Mouse (Mus musculus) heart, postnatal 14 days (tissue): ENCODE results near the gene Irf3. TPM values are rescaled to one million over a fixed set of nuclear protein-coding genes. Genes with fewer than 3 reads are reported as not detected.
A peak's percentile ranks its signal among the peaks of the same experiment; 100 is the strongest.

ENCODE experiments used
- DNase-seq, 2 experiments: peaks; one replicate each; pipeline ENCODE4 v3.0.0; 2021 to 2022
- intact Hi-C: fragments of 180-260 bp; cut with DNase I; formaldehyde crosslinking; loops from one replicate; pipeline ENCODE4 v1.15.1; 2025
- total RNA-seq, 2 experiments: library from RNA; stranded (reverse); gene quantifications; 2 replicates each; pipeline ENCODE4 v1.2.3; 2021

Irf3 gene
- total RNA-seq, 2 experiments from 2014 or later: 36.5 to 40.2 TPM

GRCm38 (mm10) chr7:44970231-44970691, 27.2 kb upstream of the Irf3 start:
- intact Hi-C loops: no loop called here
- peak; percentile 77 to 82 for DNase-seq

DNA sequence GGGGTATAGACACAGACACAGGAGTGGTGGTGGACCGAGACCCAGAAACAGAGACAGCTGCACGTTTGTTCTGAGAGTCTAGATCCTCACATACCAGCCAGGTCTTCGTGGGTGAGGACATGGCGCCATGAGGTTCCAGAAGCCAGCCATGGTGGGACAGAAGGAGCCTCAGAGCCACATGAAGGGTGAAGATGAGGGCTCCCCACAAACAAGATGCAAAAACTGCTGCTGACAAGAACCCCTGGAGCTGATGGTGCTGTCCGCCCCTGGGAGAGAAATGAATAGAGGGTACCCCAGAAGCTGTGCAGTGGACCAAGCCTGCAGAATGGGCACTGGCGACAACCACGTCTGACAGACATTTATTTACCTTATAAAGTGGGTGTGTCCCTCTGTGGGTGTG, 26.3 kb upstream of the Irf3 start:
- intact Hi-C loops: no loop called here
- no peak for DNase-seq

DNA sequence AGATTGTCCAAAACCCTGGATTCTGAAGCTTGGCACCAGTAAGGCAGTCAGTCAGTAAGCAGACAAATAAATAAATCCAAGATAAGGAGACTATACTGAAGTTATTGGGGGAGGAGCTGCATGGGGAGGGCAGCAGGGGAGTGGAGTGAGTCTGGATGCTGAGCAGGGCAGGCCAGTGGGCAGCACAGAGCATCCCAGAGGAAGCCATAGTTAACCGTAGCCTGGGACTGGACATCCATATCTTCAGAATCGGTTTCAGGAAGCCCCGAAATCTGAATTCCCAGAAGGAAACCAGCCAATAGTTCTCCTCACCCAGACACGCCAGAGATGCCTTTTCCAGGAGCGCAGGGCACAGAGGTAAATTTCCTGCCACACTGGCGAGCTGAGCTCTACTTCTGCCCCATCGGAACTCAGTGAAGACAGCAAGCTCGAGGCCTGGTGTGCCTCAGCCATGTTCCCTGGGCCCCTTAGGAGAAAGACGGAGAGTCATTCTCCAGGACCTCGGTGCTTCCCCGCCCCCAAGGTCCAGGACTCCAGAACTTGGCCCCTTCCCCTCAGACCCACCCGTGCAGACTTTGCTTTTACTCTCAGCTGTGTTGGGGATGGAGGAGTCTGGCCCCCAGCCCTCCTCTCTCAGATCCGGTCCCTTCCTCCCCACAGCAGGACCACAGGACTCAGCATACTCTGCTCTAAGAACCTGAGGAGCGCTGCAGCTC, 23.9 kb upstream of the Irf3 start:
- no peak for DNase-seq
- intact Hi-C loops: no loop called here

GRCm38 (mm10) chr7:44974383-44975116, 22.9 kb upstream of the Irf3 start, which contains the start of gene Cpt1c:
TSS of gene Cpt1c (minus strand) at chr7:44974851.
- intact Hi-C loops: no loop called here

GRCm38 (mm10) chr7:44975117-44975419, 22.4 kb upstream of the Irf3 start:
- no peak for DNase-seq
- intact Hi-C loops: no loop called here

More at GRCm38 (mm10) chr7:44974383-44975116, 22.9 kb upstream of the Irf3 start, which contains the start of gene Cpt1c:
- peak; percentile 76 to 82 for DNase-seq

DNA sequence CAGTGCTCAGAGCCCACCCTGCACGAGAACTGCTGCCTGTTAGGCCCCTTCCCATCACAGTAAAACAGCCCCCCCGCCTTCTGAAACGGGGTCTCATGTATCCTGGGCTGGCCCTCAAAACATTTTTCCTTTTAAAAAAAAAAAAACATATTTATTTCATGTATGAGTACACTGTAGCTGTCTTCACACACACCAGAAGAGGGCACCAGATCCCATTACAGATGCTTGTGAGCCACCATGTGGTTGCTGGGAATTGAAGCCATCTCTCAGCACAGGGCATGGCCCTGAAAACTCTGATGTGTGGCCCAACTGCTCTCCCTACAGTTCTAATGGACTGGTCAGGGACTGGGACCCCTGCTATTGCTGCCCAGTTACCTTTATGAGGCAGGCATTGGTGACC, 19.1 kb upstream of the Irf3 start:
- DNase-seq: no peak
- intact Hi-C loops: no loop called here

- DNase-seq: no peak
- intact Hi-C loops: loop anchor here (5.0 kb wide), 1 partner anchor 151 kb away; no protein-coding TSS in a partner anchor
Observed at GRCm38 (mm10) chr7:44981539-44981938, 15.9 kb upstream of the Irf3 start.

DNA sequence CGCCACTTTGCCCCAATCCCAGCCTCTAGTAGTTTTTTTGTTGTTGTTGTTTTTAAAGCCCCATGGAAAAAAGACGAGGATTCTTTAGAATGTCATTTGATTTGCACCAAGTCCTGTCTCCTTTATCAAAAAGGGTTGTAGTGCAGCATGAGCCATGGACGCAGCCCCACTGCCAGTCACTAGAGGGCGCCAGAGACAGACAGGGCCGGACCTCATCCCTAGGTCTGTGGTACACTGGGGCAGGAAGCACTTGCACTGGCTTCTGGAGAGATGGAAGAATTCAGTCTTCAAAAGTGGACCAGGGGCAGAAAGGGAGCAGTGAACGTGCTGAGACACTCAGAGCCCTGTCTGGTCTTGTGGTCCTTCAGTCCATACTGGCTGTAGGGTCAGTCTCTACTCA, 14.4 kb upstream of the Irf3 start:
- intact Hi-C loops: loop anchor here (2.0 to 5.0 kb wide), 2 partner anchors 86 to 149 kb away; no protein-coding TSS in a partner anchor
- DNase-seq: peak; percentile 89 to 95

DNA sequence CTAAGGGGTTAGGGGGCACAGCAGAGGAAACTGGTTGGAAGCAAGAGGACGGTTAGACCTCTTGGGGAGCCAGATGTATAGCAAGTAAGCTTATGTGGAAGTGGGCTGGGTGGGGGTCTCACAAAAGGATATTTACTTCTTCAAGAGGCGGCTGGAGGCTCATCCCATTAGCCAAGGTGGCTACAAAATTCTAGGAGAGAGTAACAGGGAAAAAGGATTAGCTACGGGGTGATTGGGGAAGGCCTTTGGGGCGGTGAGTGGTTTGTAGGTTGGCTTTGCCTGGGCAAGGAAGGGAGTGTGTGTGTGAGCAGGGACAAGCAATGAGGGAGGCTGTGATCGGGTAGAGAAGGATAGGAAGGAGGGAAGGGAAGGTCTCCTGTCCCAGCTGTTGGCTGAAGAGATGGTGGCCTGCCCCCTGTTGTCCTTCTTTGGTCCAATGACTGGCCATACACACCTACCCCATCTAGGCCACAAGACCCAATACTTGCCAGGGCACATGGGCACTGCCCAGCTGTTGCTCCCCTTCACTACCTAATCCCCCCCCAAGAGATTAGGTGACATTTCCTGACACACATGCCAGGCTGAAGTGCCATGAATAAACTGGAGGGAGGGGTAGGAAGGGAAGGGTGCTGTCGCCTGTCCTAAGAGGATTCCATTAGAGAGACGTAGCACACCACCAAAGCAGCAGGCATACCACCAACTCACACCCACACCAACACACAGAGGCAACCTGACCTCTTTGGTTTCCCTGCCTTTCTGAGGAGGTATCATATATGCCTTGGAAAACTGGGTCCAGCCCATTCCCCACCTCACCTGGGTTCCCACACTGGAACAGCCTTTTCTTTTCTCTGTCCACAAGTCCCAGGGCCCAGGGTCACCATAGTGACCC, 13.3 kb upstream of the Irf3 start:
- DNase-seq: no peak

GRCm38 (mm10) chr7:44984833-44985164, 12.6 kb upstream of the Irf3 start:
- intact Hi-C loops: loop anchor here (2.0 to 5.0 kb wide), 2 partner anchors 36 to 148 kb away; no protein-coding TSS in a partner anchor
- DNase-seq: no peak

More for the DNA sequence above, 13.3 kb upstream of the Irf3 start:
- intact Hi-C loops: loop anchor here (2.0 to 5.0 kb wide), 3 partner anchors 37 to 148 kb away; no protein-coding TSS in a partner anchor

DNA sequence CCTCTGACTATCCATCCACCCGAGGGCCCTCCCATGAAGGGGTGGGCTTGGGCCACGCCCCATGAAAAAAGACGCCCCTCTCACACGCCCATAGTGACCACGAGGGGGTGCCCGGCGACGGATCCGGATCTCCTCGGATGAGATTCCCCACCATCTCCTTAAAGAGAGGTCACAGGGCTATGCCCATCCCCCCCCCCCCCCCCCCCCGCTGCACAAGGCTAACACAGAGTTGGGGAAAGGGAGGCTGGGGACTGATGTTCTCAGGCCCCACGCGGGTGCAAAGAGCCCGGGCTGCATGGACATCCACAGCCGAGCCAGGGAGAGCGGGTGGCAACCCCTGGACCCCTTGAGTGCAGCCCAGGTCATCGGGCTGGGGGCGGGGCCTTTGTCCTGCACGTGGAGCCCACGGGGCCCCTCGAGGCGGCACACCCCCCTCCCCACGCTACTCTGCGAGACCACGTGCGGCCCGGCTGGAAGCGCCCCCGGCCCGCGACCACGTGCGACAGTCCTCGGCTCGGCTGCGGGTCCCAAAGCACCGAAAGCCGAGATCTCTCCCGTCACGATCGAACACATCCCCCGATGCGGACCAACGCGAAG, 11.8 kb upstream of the Irf3 start:
- DNase-seq: peak; percentile 71 to 79
- intact Hi-C loops: loop anchor here (2.0 kb wide), 1 partner anchor 35 kb away; no protein-coding TSS in a partner anchor

DNA sequence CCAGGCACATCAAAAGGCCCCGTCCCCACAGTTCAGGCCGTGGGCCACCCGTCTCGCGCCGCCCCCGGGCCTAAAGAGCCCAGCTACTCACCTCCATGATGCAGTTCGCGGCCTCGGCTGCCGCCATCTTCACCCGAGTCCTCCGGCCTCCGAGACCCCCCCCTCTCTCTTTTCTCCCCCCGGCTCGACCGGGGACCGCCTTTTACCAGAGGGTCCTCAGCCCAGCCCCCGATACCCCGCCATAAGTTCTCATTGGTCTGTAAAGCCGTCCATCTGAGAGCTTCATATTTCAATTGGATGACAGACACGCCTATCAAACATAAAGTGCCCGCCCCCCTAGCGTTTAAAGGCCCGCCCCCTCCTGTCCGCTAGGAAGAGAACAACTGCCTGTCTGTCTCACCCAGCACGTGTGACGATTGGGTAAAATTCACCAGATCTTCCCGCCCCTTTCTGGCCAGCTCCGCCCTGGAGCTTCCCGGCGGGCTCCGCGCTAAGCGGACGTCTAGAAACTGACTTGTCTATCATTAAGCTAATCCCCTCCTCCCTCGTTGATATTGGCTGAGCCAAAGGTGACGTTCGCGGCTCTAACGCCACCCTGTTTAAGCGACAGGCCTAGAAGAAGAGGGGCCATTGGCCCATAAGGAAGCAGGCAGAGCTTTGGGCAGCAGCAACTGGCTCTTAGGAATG, 11.1 kb upstream of the Irf3 start, which contains the start of gene Prmt1:
Gene Prmt1 (minus strand): TSS at position 377 of the 687 bp plus-strand sequence.
- intact Hi-C loops: no loop called here
- DNase-seq: peak; percentile 95 to 97

DNA sequence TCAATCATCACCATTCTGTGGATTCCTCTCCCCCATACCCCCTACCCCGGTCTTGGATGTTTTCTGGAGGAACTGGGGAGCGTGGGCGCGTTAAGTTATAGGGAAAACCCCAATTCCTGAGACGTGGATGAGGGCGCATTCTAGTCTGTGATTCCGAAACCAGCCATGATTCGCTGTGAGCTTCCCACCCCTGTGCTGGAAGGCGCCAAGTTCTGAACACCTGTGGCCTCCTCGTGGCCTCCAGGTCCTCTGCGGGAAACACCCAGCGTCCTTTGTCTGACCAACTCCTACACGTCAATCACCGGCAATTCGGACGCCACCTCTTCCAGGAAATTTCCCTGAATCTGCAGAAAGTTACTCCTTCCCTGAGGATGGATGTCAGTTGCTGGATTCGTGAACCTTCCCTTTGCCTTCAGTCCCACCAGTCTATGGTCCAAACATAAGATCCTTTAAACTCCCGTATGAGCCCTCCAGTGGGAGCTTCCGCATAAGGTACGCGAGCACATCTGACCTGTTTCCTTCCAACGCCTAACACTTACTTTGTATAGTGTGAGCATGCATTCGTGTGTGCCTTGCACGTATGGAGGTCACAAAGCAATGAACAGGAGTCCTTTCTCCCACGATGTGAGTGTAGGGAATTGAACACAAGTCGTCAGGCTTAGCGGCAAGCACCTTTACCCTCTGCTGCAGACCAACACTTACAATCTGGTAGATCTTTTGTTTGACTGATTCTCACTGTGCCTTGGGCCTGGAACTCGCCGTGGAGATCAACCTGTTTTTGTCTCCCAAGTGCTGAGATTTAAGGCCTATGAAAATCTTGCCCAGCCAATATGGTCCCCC, 10.3 kb upstream of the Irf3 start:
- intact Hi-C loops: no loop called here
- DNase-seq: no peak

- intact Hi-C loops: no loop called here
- DNase-seq: no peak
Observed at GRCm38 (mm10) chr7:44996672-44997071, 776 bp upstream of the Irf3 start.

- intact Hi-C loops: no loop called here
- no peak for DNase-seq
Observed at GRCm38 (mm10) chr7:44997940-44998428, 536 bp downstream of the Irf3 start.

DNA sequence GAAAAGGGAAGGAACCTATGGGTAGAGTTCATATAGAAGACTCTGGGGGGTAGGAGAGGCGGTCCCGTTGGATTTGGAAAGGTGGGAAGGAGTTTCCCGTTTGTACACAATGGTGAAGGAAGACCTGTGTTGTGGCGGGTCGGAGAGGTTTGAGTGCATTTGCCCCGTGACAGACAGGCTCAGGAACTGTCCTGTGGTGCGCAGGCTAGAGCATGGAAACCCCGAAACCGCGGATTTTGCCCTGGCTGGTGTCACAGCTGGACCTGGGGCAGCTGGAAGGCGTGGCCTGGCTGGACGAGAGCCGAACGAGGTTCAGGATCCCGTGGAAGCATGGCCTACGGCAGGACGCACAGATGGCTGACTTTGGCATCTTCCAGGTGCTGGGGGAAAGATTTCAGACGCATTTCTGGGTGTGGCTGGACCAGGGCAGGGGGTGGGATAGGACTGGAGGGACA, 1.1 kb downstream of the Irf3 start, which contains the start of gene Bcl2l12:
Gene Bcl2l12 (minus strand): TSS at position 212 of the 455 bp plus-strand sequence.
- DNase-seq: peak; percentile 54 to 70
- intact Hi-C loops: no loop called here

GRCm38 (mm10) chr7:44999753-45000152, 2.3 kb downstream of the Irf3 start:
- intact Hi-C loops: loop anchor here (2.0 kb wide), 1 partner anchor 15 kb away; no protein-coding TSS in a partner anchor
- DNase-seq: no peak

GRCm38 (mm10) chr7:45000539-45001114, 3.2 kb downstream of the Irf3 start:
- no peak for DNase-seq
- intact Hi-C loops: loop anchor here (2.0 kb wide), 1 partner anchor 14 kb away; no protein-coding TSS in a partner anchor
